25 mouse cellular contexts compared by ENCODE assay signal in the genomic region with DNA sequence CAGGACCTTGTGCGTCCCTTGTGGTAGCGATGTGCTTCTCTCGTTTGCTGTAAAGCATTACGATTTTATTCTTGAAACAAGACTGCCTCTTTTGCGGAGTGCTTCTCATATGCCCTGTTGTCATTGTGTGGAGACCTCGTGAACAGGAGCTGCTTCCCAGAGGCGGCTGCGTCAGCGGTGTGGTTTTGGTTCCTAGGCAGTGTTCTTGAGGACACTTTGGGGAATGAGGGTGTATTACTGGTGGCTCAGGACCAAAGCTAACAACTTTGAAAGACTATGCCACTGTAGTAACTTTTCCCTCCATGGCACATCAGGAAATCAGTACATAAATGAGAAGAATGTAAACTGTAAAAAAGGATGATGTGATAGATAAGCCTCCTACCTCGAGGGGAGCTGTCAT.
DNase-seq lines count a peak whose midpoint lies in the region; ATAC-seq and TF ChIP-seq lines count a peak whose summit lies in the region.
"Had no signal": no experiment of that assay in that cellular context is flagged by ENCODE, and none has a peak within 500 bp of the region (broad histone marks: within the 10 kb centered on the region; RNA-seq: fewer than 3 reads in every experiment).

No protein-coding gene starts in this region.

- no peak for ATAC-seq in forebrain, postnatal 0 days
- no peak for ATAC-seq in forebrain, embryonic 16.5 days
- ATAC-seq in intestine, postnatal 0 days = no peak
- no peak for ATAC-seq in intestine, embryonic 15.5 days
- ATAC-seq: CD4-positive, CD25-positive, alpha-beta regulatory T cell, adult 4 months; forebrain, embryonic 15.5 days had no signal

- H3K27me3 ChIP-seq in forebrain, postnatal 0 days (ENCODE audit: insufficient read depth, low read length) = no peaks in the 10 kb centered on the region
- no peaks in the 10 kb centered on the region for H3K27me3 ChIP-seq in forebrain, embryonic 16.5 days (replicated peaks; ENCODE audit: control insufficient read depth, insufficient read depth, low read length)
- no peaks in the 10 kb centered on the region for H3K27me3 ChIP-seq in intestine, postnatal 0 days (replicated peaks; ENCODE audit: control insufficient read depth, insufficient read depth, low read length)
- no peaks in the 10 kb centered on the region for H3K27me3 ChIP-seq in intestine, embryonic 15.5 days (replicated peaks)
- H3K27me3 ChIP-seq: embryonic facial prominence, embryonic 15.5 days; forebrain, embryonic 15.5 days; heart, embryonic 13.5 days had no signal

- H3K9ac ChIP-seq in forebrain, postnatal 0 days = no peak overlapping the region
- H3K9ac ChIP-seq in forebrain, embryonic 16.5 days (replicated peaks; ENCODE audit: low read depth, low read length) = no peak overlapping the region
- no peak overlapping the region for H3K9ac ChIP-seq in intestine, postnatal 0 days (ENCODE audit: low read depth, low read length)
- no peak overlapping the region for H3K9ac ChIP-seq in intestine, embryonic 15.5 days
- H3K9ac ChIP-seq: embryonic facial prominence, embryonic 15.5 days; forebrain, embryonic 15.5 days; hindbrain, embryonic 14.5 days had no signal

- H3K4me1 ChIP-seq in forebrain, postnatal 0 days (ENCODE audit: insufficient read depth) = peaks cover 8% of the 10 kb centered on the region; the same call in 1 of the 2 replicates
- peaks cover 25% of the 10 kb centered on the region for H3K4me1 ChIP-seq in forebrain, embryonic 16.5 days (replicated peaks; ENCODE audit: control insufficient read depth, insufficient read depth, low read length)
- no peaks in the 10 kb centered on the region for H3K4me1 ChIP-seq in intestine, postnatal 0 days (replicated peaks; ENCODE audit: control insufficient read depth, insufficient read depth, low read length)
- no peaks in the 10 kb centered on the region; the same call in 1 of the 2 replicates for H3K4me1 ChIP-seq in intestine, embryonic 15.5 days (replicated peaks)

- no peak for DNase-seq in forebrain, postnatal 0 days
- peak; percentile 52 for DNase-seq in lung, postnatal 36 days
- no peak for DNase-seq in lung, postnatal 14 days
- peak; percentile 30 for DNase-seq in thymus, postnatal 4 days
- no peak for DNase-seq in thymus, postnatal 36 days
- DNase-seq: adrenal gland, adult 8-10 months; adrenal gland, postnatal 36 days; B cell, adult 2 months; cerebellum, adult 11 months; cerebellum, adult 8-10 months; cerebellum, postnatal 14 days; embryo, embryonic 11 days; gastrocnemius, postnatal 36 days; heart, adult 11 months; heart, postnatal 10 days had no signal

- no peaks in the 10 kb centered on the region for H3K9me3 ChIP-seq in forebrain, postnatal 0 days (ENCODE audit: low read length)
- H3K9me3 ChIP-seq in forebrain, embryonic 16.5 days (ENCODE audit: control insufficient read depth, low read length) = no peaks in the 10 kb centered on the region
- H3K9me3 ChIP-seq in intestine, postnatal 0 days (ENCODE audit: control insufficient read depth) = no peaks in the 10 kb centered on the region
- H3K9me3 ChIP-seq in intestine, embryonic 15.5 days = no peaks in the 10 kb centered on the region
- H3K9me3 ChIP-seq: embryonic facial prominence, embryonic 15.5 days; forebrain, embryonic 15.5 days; G1E; heart, embryonic 13.5 days had no signal

- H3K4me3 ChIP-seq in forebrain, postnatal 0 days (ENCODE audit: low read depth, low read length) = no peak overlapping the region
- no peak overlapping the region for H3K4me3 ChIP-seq in forebrain, embryonic 16.5 days (replicated peaks; ENCODE audit: low read length)
- H3K4me3 ChIP-seq in intestine, postnatal 0 days (ENCODE audit: low read depth, low read length) = no peak overlapping the region
- no peak overlapping the region for H3K4me3 ChIP-seq in intestine, embryonic 15.5 days (replicated peaks)
- H3K4me3 ChIP-seq: embryonic facial prominence, embryonic 15.5 days; erythroblast, embryonic 14.5 days; forebrain, embryonic 15.5 days had no signal

- TF ChIP-seq CTCF in forebrain, postnatal 0 days (IDR thresholded peaks at IDR 0.05; ENCODE audit: low read depth) = peak; percentile 21; the same call in 1 of the 2 replicates
- peak; percentile 17; the same call in 1 of the 2 replicates for TF ChIP-seq CTCF in intestine, postnatal 0 days (IDR thresholded peaks at IDR 0.05; ENCODE audit: low read depth)

- H3K36me3 ChIP-seq in forebrain, postnatal 0 days (ENCODE audit: insufficient read depth) = peaks cover 10% of the 10 kb centered on the region; the same call in 1 of the 2 replicates
- H3K36me3 ChIP-seq in forebrain, embryonic 16.5 days (ENCODE audit: control insufficient read depth, insufficient read depth) = peaks cover 5% of the 10 kb centered on the region; the same call in 1 of the 2 replicates
- H3K36me3 ChIP-seq in intestine, postnatal 0 days (ENCODE audit: control insufficient read depth, insufficient read depth) = peaks cover 12% of the 10 kb centered on the region; the same call in 1 of the 2 replicates
- no peaks in the 10 kb centered on the region for H3K36me3 ChIP-seq in intestine, embryonic 15.5 days
- H3K36me3 ChIP-seq: forebrain, embryonic 15.5 days had no signal

- H3K27ac ChIP-seq in forebrain, postnatal 0 days (ENCODE audit: low read depth, low read length) = no peak overlapping the region
- no peak overlapping the region for H3K27ac ChIP-seq in forebrain, embryonic 16.5 days (ENCODE audit: low read length)
- H3K27ac ChIP-seq in intestine, postnatal 0 days (ENCODE audit: low read depth, low read length) = no peak overlapping the region
- no peak overlapping the region for H3K27ac ChIP-seq in intestine, embryonic 15.5 days
- H3K27ac ChIP-seq: embryonic facial prominence, embryonic 15.5 days; forebrain, embryonic 15.5 days; hindbrain, embryonic 14.5 days had no signal

- no peak overlapping the region for H3K4me2 ChIP-seq in forebrain, postnatal 0 days (ENCODE audit: low read depth)
- no peak overlapping the region for H3K4me2 ChIP-seq in forebrain, embryonic 16.5 days (ENCODE audit: low read length)
- H3K4me2 ChIP-seq in intestine, postnatal 0 days (replicated peaks; ENCODE audit: low read depth) = no peak overlapping the region
- H3K4me2 ChIP-seq in intestine, embryonic 15.5 days (replicated peaks) = no peak overlapping the region
- H3K4me2 ChIP-seq: embryonic facial prominence, embryonic 15.5 days; forebrain, embryonic 15.5 days; hindbrain, embryonic 14.5 days had no signal

- 63% methylated on average over 10 of the region's 10 CpGs for WGBS in forebrain, postnatal 0 days
- WGBS in forebrain, embryonic 16.5 days = 58% methylated on average over 10 of the region's 10 CpGs
- 81% methylated on average over 10 of the region's 10 CpGs for WGBS in intestine, postnatal 0 days
- 76% methylated on average over 10 of the region's 10 CpGs for WGBS in intestine, embryonic 15.5 days

Comparison
In these comparisons a context has a peak if more than half of its experiments do, and no peak if none do; other contexts are left out.
1. DNase-seq: peak in lung, postnatal 36 days (single experiment) and thymus, postnatal 4 days (single experiment); none in forebrain, postnatal 0 days (single experiment), lung, postnatal 14 days (single experiment) and thymus, postnatal 36 days (0 of 2).